Mouse (Mus musculus): ENCODE results near the gene Stim1. TPM values are rescaled to one million over a fixed set of nuclear protein-coding genes. Genes with fewer than 3 reads are reported as not detected.
A peak's percentile ranks its signal among the peaks of the same experiment; 100 is the strongest.

Gene Stim1
- polyA plus RNA-seq, 1 experiment: 37.0 TPM

GRCm38 (mm10) chr7:102223883-102224738, 43.5 kb upstream of the Stim1 start:
- no peaks in the 10 kb centered on the region for H3K27me3 ChIP-seq (ENCODE audit: control insufficient read depth, insufficient read depth, insufficient read length)
- no peak for TF ChIP-seq REST (IDR thresholded peaks at IDR 0.05; ENCODE audit: insufficient read depth, insufficient read length)
- no peak for TF ChIP-seq MAX (IDR thresholded peaks at IDR 0.05; ENCODE audit: low read depth)
- no peak for TF ChIP-seq E2F4 (IDR thresholded peaks at IDR 0.05; ENCODE audit: insufficient read depth)
- TF ChIP-seq MYOD1 (IDR thresholded peaks at IDR 0.05; ENCODE audit: control insufficient read depth in 1 of 3, insufficient read length in 2 of 3, low read depth in 2 of 3): no peak
- no peak for TF ChIP-seq SRF (IDR thresholded peaks at IDR 0.05; ENCODE audit: control insufficient read depth, insufficient read length, low read depth)
- H3ac ChIP-seq (ENCODE audit: control insufficient read depth, insufficient read length): no peak overlapping the region
- peak overlapping the region; percentile 40 for H3K4me3 ChIP-seq
- peak overlapping the region; percentile 94 for H3K4me2 ChIP-seq (ENCODE audit: low read depth)
- no peaks in the 10 kb centered on the region for H3K36me3 ChIP-seq (ENCODE audit: control insufficient read depth, insufficient read depth)
- H3K79me2 ChIP-seq (ENCODE audit: control insufficient read depth, insufficient read depth): no peaks in the 10 kb centered on the region

- no peaks in the 10 kb centered on the region for H3K27me3 ChIP-seq (ENCODE audit: control insufficient read depth, insufficient read depth, insufficient read length)
- H3K4me3 ChIP-seq: no peak overlapping the region
- H3K79me2 ChIP-seq (ENCODE audit: control insufficient read depth, insufficient read depth): no peaks in the 10 kb centered on the region
- H3K36me3 ChIP-seq (ENCODE audit: control insufficient read depth, insufficient read depth): no peaks in the 10 kb centered on the region
- no peak overlapping the region for H3ac ChIP-seq (ENCODE audit: control insufficient read depth, insufficient read length)
- no peak overlapping the region for H3K4me2 ChIP-seq (ENCODE audit: low read depth)
- no peak for TF ChIP-seq MYOG (IDR thresholded peaks at IDR 0.05; ENCODE audit: control insufficient read depth in 1 of 3, insufficient read depth in 1 of 3, insufficient read length in 2 of 3, low read depth in 2 of 3)
These were observed 41.6 kb upstream of the Stim1 start for GRCm38 (mm10) chr7:102226051-102226450.

- Histone ChIP-seq H3ac (ENCODE audit: control insufficient read depth, insufficient read length) (no peak overlapping the region), H3K27me3 (ENCODE audit: control insufficient read depth, insufficient read depth, insufficient read length) (no peaks in the 10 kb centered on the region), H3K79me2 (ENCODE audit: control insufficient read depth, insufficient read depth) (no peaks in the 10 kb centered on the region), H3K4me3 (no peak overlapping the region), H3K36me3 (ENCODE audit: control insufficient read depth, insufficient read depth) (no peaks in the 10 kb centered on the region), H3K4me2 (ENCODE audit: low read depth) (no peak overlapping the region)
- no peak for TF ChIP-seq E2F4 (IDR thresholded peaks at IDR 0.05; ENCODE audit: insufficient read depth)
- TF ChIP-seq MAX (IDR thresholded peaks at IDR 0.05; ENCODE audit: low read depth): no peak
- TF ChIP-seq SRF (IDR thresholded peaks at IDR 0.05; ENCODE audit: control insufficient read depth, insufficient read length, low read depth): no peak
- TF ChIP-seq REST (IDR thresholded peaks at IDR 0.05; ENCODE audit: insufficient read depth, insufficient read length): no peak
- TF ChIP-seq MYOD1 (IDR thresholded peaks at IDR 0.05; ENCODE audit: control insufficient read depth in 1 of 3, insufficient read length in 2 of 3, low read depth in 2 of 3): no peak
- TF ChIP-seq POLR2AphosphoS2 (IDR thresholded peaks at IDR 0.05; ENCODE audit: insufficient read length, low read depth): no peak
- no peak for TF ChIP-seq POLR2A (IDR thresholded peaks at IDR 0.05; ENCODE audit: insufficient read length, low read depth)
- no peak for TF ChIP-seq CEBPB (IDR thresholded peaks at IDR 0.05; ENCODE audit: insufficient read depth, poor library complexity, severe bottlenecking)
- no peak for TF ChIP-seq MYOG (IDR thresholded peaks at IDR 0.05; ENCODE audit: control insufficient read depth in 1 of 3, insufficient read depth in 1 of 3, insufficient read length in 2 of 3, low read depth in 2 of 3)
- TF ChIP-seq TCF12 (IDR thresholded peaks at IDR 0.05; ENCODE audit: insufficient read depth, poor library complexity, severe bottlenecking): no peak
- no peak for TF ChIP-seq TCF3 (IDR thresholded peaks at IDR 0.05; ENCODE audit: insufficient read length, low read depth)
- no peak for TF ChIP-seq USF1 (IDR thresholded peaks at IDR 0.05; ENCODE audit: low read depth)
These were observed 39.4 kb upstream of the Stim1 start for GRCm38 (mm10) chr7:102228049-102228670.

GRCm38 (mm10) chr7:102229814-102230213, 37.8 kb upstream of the Stim1 start:
- Histone ChIP-seq H3K27me3 (ENCODE audit: control insufficient read depth, insufficient read depth, insufficient read length) (no peaks in the 10 kb centered on the region), H3ac (ENCODE audit: control insufficient read depth, insufficient read length) (no peak overlapping the region), H3K79me2 (ENCODE audit: control insufficient read depth, insufficient read depth) (no peaks in the 10 kb centered on the region), H3K4me3 (no peak overlapping the region), H3K4me2 (ENCODE audit: low read depth) (no peak overlapping the region), H3K36me3 (ENCODE audit: control insufficient read depth, insufficient read depth) (no peaks in the 10 kb centered on the region)
- TF ChIP-seq POLR2A (IDR thresholded peaks at IDR 0.05; ENCODE audit: insufficient read length, low read depth) (no peak), TCF12 (IDR thresholded peaks at IDR 0.05; ENCODE audit: insufficient read depth, poor library complexity, severe bottlenecking) (no peak), POLR2AphosphoS2 (IDR thresholded peaks at IDR 0.05; ENCODE audit: insufficient read length, low read depth) (no peak)

GRCm38 (mm10) chr7:102233059-102233458, 34.5 kb upstream of the Stim1 start:
- H3K4me2 ChIP-seq (ENCODE audit: low read depth): no peak overlapping the region
- H3ac ChIP-seq (ENCODE audit: control insufficient read depth, insufficient read length): no peak overlapping the region
- H3K27me3 ChIP-seq (ENCODE audit: control insufficient read depth, insufficient read depth, insufficient read length): no peaks in the 10 kb centered on the region
- peaks cover 4% of the 10 kb centered on the region for H3K36me3 ChIP-seq (ENCODE audit: control insufficient read depth, insufficient read depth)
- H3K79me2 ChIP-seq (ENCODE audit: control insufficient read depth, insufficient read depth): no peaks in the 10 kb centered on the region
- TF ChIP-seq SRF (IDR thresholded peaks at IDR 0.05; ENCODE audit: control insufficient read depth, insufficient read length, low read depth) (no peak), E2F4 (IDR thresholded peaks at IDR 0.05; ENCODE audit: insufficient read depth) (no peak), TCF3 (IDR thresholded peaks at IDR 0.05; ENCODE audit: insufficient read length, low read depth) (no peak), POLR2AphosphoS2 (IDR thresholded peaks at IDR 0.05; ENCODE audit: insufficient read length, low read depth) (no peak), MYOD1 (IDR thresholded peaks at IDR 0.05; ENCODE audit: control insufficient read depth in 1 of 3, insufficient read length in 2 of 3, low read depth in 2 of 3) (no peak), MYOG (IDR thresholded peaks at IDR 0.05; ENCODE audit: control insufficient read depth in 1 of 3, insufficient read depth in 1 of 3, insufficient read length in 2 of 3, low read depth in 2 of 3) (no peak), CEBPB (IDR thresholded peaks at IDR 0.05; ENCODE audit: insufficient read depth, poor library complexity, severe bottlenecking) (no peak), USF1 (IDR thresholded peaks at IDR 0.05; ENCODE audit: low read depth) (no peak), POLR2A (IDR thresholded peaks at IDR 0.05; ENCODE audit: insufficient read length, low read depth) (no peak), TCF12 (IDR thresholded peaks at IDR 0.05; ENCODE audit: insufficient read depth, poor library complexity, severe bottlenecking) (no peak), MAX (IDR thresholded peaks at IDR 0.05; ENCODE audit: low read depth) (no peak), REST (IDR thresholded peaks at IDR 0.05; ENCODE audit: insufficient read depth, insufficient read length) (no peak)
- no peak overlapping the region for H3K4me3 ChIP-seq

All from myocyte (in vitro differentiated cells).